Mouse (Mus musculus) hindbrain, embryonic 15.5 days (tissue): ENCODE results near the gene Kcnj10. TPM values are rescaled to one million over a fixed set of nuclear protein-coding genes. Genes with fewer than 3 reads are reported as not detected.

Experiments used
- ATAC-seq: fragments of 200-750 bp; cut with Nextera tagmentation; 2 replicates; pipeline ENCODE4 v1.8.0; 2017; ENCODE audit warnings: low read depth, moderate number of reproducible peaks, moderate TSS enrichment; ENCODE audit not compliant: low FRiP score
- H3K27ac ChIP-seq: fragments of 300-500 bp; sonication (generic); replicated peaks from 2 replicates; pipeline ENCODE4 v1.5.1; 2015; ENCODE audit warnings: mild to moderate bottlenecking, inconsistent platforms
- H3K27me3 ChIP-seq: fragments of 300-500 bp; sonication (generic); 2 replicates; pipeline ENCODE4 v1.6.1; 2015; ENCODE audit warnings: control low read depth, inconsistent platforms
- H3K36me3 ChIP-seq: fragments of 300-500 bp; sonication (generic); 2 replicates; pipeline ENCODE4 v1.6.1; 2015; ENCODE audit warnings: control low read depth, inconsistent platforms
- H3K4me1 ChIP-seq: fragments of 300-500 bp; sonication (generic); replicated peaks from 2 replicates; pipeline ENCODE4 v1.6.1; 2015; ENCODE audit warnings: control low read depth, inconsistent platforms
- H3K4me2 ChIP-seq: fragments of 300-500 bp; sonication (generic); 2 replicates; pipeline ENCODE4 v1.6.1; 2015; ENCODE audit warnings: moderate library complexity, mild to moderate bottlenecking, inconsistent platforms
- H3K4me3 ChIP-seq: fragments of 300-500 bp; sonication (generic); 2 replicates; pipeline ENCODE4 v1.5.1; 2015; ENCODE audit warnings: mild to moderate bottlenecking, inconsistent platforms
- H3K9ac ChIP-seq: fragments of 300-500 bp; sonication (generic); 2 replicates; pipeline ENCODE4 v1.6.1; 2015; ENCODE audit warnings: inconsistent platforms
- H3K9me3 ChIP-seq: fragments of 300-500 bp; sonication (generic); 2 replicates; pipeline ENCODE4 v1.6.1; 2016; ENCODE audit warnings: control low read depth, inconsistent platforms
- whole genome bisulfite sequencing: fragments of 180-500 bp; shearing (Covaris S2); methylation state at CpG from one replicate; pipeline ENCODE4 v1.1.7; 2015; 5-methylcytosine and 5-hydroxymethylcytosine counted together
- polyA plus RNA-seq: library from polyadenylated mRNA; unstranded; fragments of >200 nt; fragmentation: Nextera tagmentation; extraction: Ambion mirVana; gene quantifications from 2 replicates; pipeline ENCODE4 v1.2.1, GENCODE M21; 2015

Kcnj10 gene
- polyA plus RNA-seq, 1 experiment from 2014 or later = 3.0 TPM

GRCm38 (mm10) chr1:172304443-172304842, 36.6 kb upstream of the Kcnj10 start:
- no peak overlapping the region for H3K27ac ChIP-seq
- peaks cover 34% of the 10 kb centered on the region for H3K4me1 ChIP-seq
- H3K9me3 ChIP-seq = no peaks in the 10 kb centered on the region
- no peak overlapping the region for H3K9ac ChIP-seq
- H3K4me2 ChIP-seq = no peak overlapping the region
- no peak overlapping the region for H3K4me3 ChIP-seq
- H3K27me3 ChIP-seq = no peaks in the 10 kb centered on the region
- no peak for ATAC-seq
- WGBS = 75% methylated on average over 6 of the region's 6 CpGs
- H3K36me3 ChIP-seq = no peaks in the 10 kb centered on the region

- Histone ChIP-seq H3K27ac (no peak overlapping the region), H3K9ac (no peak overlapping the region), H3K4me2 (no peak overlapping the region), H3K9me3 (no peaks in the 10 kb centered on the region), H3K4me3 (no peak overlapping the region), H3K27me3 (no peaks in the 10 kb centered on the region), H3K36me3 (no peaks in the 10 kb centered on the region), H3K4me1 (peaks cover 40% of the 10 kb centered on the region)
- WGBS = 93% methylated on average over 2 of the region's 2 CpGs
- ATAC-seq = no peak
These were observed 35.9 kb upstream of the Kcnj10 start for GRCm38 (mm10) chr1:172305153-172305552.

GRCm38 (mm10) chr1:172305635-172306034, 35.4 kb upstream of the Kcnj10 start:
- Histone ChIP-seq H3K36me3 (no peaks in the 10 kb centered on the region), H3K27me3 (no peaks in the 10 kb centered on the region), H3K4me2 (no peak overlapping the region), H3K27ac (no peak overlapping the region), H3K4me3 (no peak overlapping the region), H3K4me1 (peaks cover 38% of the 10 kb centered on the region), H3K9ac (no peak overlapping the region), H3K9me3 (no peaks in the 10 kb centered on the region)
- 80% methylated on average over 3 of the region's 3 CpGs for WGBS
- no peak for ATAC-seq

GRCm38 (mm10) chr1:172306196-172306595, 34.8 kb upstream of the Kcnj10 start:
- Histone ChIP-seq H3K27me3 (no peaks in the 10 kb centered on the region), H3K9ac (no peak overlapping the region), H3K9me3 (no peaks in the 10 kb centered on the region), H3K4me1 (peaks cover 36% of the 10 kb centered on the region), H3K4me2 (no peak overlapping the region), H3K27ac (no peak overlapping the region), H3K36me3 (no peaks in the 10 kb centered on the region), H3K4me3 (no peak overlapping the region)
- 88% methylated on average over 4 of the region's 4 CpGs for WGBS
- no peak for ATAC-seq

GRCm38 (mm10) chr1:172306885-172307284, 34.1 kb upstream of the Kcnj10 start:
- Histone ChIP-seq H3K36me3 (no peaks in the 10 kb centered on the region), H3K9me3 (no peaks in the 10 kb centered on the region), H3K4me2 (no peak overlapping the region), H3K27me3 (no peaks in the 10 kb centered on the region), H3K4me3 (no peak overlapping the region), H3K27ac (peak overlapping the region; percentile 51; the same call in 1 of the 2 replicates), H3K9ac (no peak overlapping the region), H3K4me1 (peaks cover 32% of the 10 kb centered on the region)
- ATAC-seq = no peak
- 66% methylated on average over 6 of the region's 6 CpGs for WGBS

- no peaks in the 10 kb centered on the region for H3K27me3 ChIP-seq
- peak overlapping the region; percentile 66 for H3K27ac ChIP-seq
- peaks cover 28% of the 10 kb centered on the region for H3K4me1 ChIP-seq
- ATAC-seq = no peak
- H3K36me3 ChIP-seq = no peaks in the 10 kb centered on the region
- no peak overlapping the region for H3K9ac ChIP-seq
- WGBS = 51% methylated on average over 10 of the region's 10 CpGs
- H3K4me2 ChIP-seq = no peak overlapping the region
- H3K4me3 ChIP-seq = no peak overlapping the region
- no peaks in the 10 kb centered on the region for H3K9me3 ChIP-seq
These were observed 33.1 kb upstream of the Kcnj10 start for GRCm38 (mm10) chr1:172307936-172308335.

- Histone ChIP-seq H3K9ac (no peak overlapping the region), H3K4me2 (no peak overlapping the region), H3K4me1 (peaks cover 31% of the 10 kb centered on the region), H3K27me3 (no peaks in the 10 kb centered on the region), H3K27ac (peak overlapping the region; percentile 66), H3K4me3 (no peak overlapping the region), H3K9me3 (no peaks in the 10 kb centered on the region), H3K36me3 (no peaks in the 10 kb centered on the region)
- ATAC-seq = no peak
- 80% methylated on average over 1 of the region's 1 CpGs for WGBS
These were observed 32.6 kb upstream of the Kcnj10 start for GRCm38 (mm10) chr1:172308409-172308808.

GRCm38 (mm10) chr1:172309699-172310398, 31.2 kb upstream of the Kcnj10 start:
- Histone ChIP-seq H3K9me3 (no peaks in the 10 kb centered on the region), H3K4me1 (peaks cover 38% of the 10 kb centered on the region), H3K27me3 (no peaks in the 10 kb centered on the region), H3K4me3 (peak overlapping the region; percentile 31), H3K36me3 (no peaks in the 10 kb centered on the region), H3K27ac (peak overlapping the region; percentile 80), H3K9ac (peak overlapping the region; percentile 38), H3K4me2 (peak overlapping the region; percentile 69)
- WGBS = under 1% methylated on average over 14 of the region's 14 CpGs
- peak; percentile 78 for ATAC-seq

- peak overlapping the region; percentile 46 for H3K9ac ChIP-seq
- peak overlapping the region; percentile 52 for H3K4me3 ChIP-seq
- peak overlapping the region; percentile 72 for H3K27ac ChIP-seq
- no peaks in the 10 kb centered on the region for H3K27me3 ChIP-seq
- peak overlapping the region; percentile 64 for H3K4me2 ChIP-seq
- ATAC-seq = 0 out of 2 replicates have a peak, but pooled peaks have one; percentile 4
- no peaks in the 10 kb centered on the region for H3K9me3 ChIP-seq
- WGBS = 10% methylated on average over 23 of the region's 23 CpGs
- H3K4me1 ChIP-seq = peaks cover 43% of the 10 kb centered on the region
- no peaks in the 10 kb centered on the region for H3K36me3 ChIP-seq
These were observed 29.6 kb upstream of the Kcnj10 start for GRCm38 (mm10) chr1:172311248-172311906.

- Histone ChIP-seq H3K4me2 (peak overlapping the region; percentile 64), H3K27me3 (no peaks in the 10 kb centered on the region), H3K36me3 (no peaks in the 10 kb centered on the region), H3K27ac (peak overlapping the region; percentile 72), H3K9ac (peak overlapping the region; percentile 46), H3K4me1 (peaks cover 43% of the 10 kb centered on the region), H3K4me3 (peak overlapping the region; percentile 52), H3K9me3 (no peaks in the 10 kb centered on the region)
- WGBS = under 1% methylated on average over 42 of the region's 55 CpGs
- ATAC-seq = peak; percentile 71
These were observed 28.9 kb upstream of the Kcnj10 start for GRCm38 (mm10) chr1:172311921-172312767.

GRCm38 (mm10) chr1:172312768-172313561, 28.0 kb upstream of the Kcnj10 start:
- Histone ChIP-seq H3K9me3 (no peaks in the 10 kb centered on the region), H3K4me3 (peak overlapping the region; percentile 52), H3K27ac (0 out of 2 replicates have a peak overlapping the region, but pooled peaks have one; percentile 21), H3K4me1 (peaks cover 44% of the 10 kb centered on the region), H3K27me3 (no peaks in the 10 kb centered on the region), H3K9ac (peak overlapping the region; percentile 46), H3K4me2 (peak overlapping the region; percentile 64), H3K36me3 (no peaks in the 10 kb centered on the region)
- ATAC-seq = peak; percentile 4
- 5% methylated on average over 16 of the region's 16 CpGs for WGBS
